Mouse (Mus musculus) G1E (cell line): ENCODE data around the gene Zfp128.

ENCODE experiments used
- CTCF ChIP-seq: IDR thresholded peaks from 2 replicates; pipeline ENCODE4 v1.5.1; 2012; ENCODE audit warnings: low read depth, low read length, inconsistent platforms, mixed read lengths
- GATA1 ChIP-seq: IDR thresholded peaks from 2 replicates; pipeline ENCODE4 v1.6.1; 2012; ENCODE audit warnings: borderline replicate concordance, low read length, inconsistent platforms, mixed read lengths
- POLR2AphosphoS5 ChIP-seq: IDR thresholded peaks from 2 replicates; pipeline ENCODE4 v1.6.1; 2012; ENCODE audit warnings: low read depth, low read length, inconsistent platforms; ENCODE audit not compliant: insufficient replicate concordance
- TAL1 ChIP-seq: conservative IDR thresholded peaks from 2 replicates; pipeline ENCODE4 v1.6.1; 2012; ENCODE audit warnings: low read depth, low read length, inconsistent platforms, mixed read lengths

DNA sequence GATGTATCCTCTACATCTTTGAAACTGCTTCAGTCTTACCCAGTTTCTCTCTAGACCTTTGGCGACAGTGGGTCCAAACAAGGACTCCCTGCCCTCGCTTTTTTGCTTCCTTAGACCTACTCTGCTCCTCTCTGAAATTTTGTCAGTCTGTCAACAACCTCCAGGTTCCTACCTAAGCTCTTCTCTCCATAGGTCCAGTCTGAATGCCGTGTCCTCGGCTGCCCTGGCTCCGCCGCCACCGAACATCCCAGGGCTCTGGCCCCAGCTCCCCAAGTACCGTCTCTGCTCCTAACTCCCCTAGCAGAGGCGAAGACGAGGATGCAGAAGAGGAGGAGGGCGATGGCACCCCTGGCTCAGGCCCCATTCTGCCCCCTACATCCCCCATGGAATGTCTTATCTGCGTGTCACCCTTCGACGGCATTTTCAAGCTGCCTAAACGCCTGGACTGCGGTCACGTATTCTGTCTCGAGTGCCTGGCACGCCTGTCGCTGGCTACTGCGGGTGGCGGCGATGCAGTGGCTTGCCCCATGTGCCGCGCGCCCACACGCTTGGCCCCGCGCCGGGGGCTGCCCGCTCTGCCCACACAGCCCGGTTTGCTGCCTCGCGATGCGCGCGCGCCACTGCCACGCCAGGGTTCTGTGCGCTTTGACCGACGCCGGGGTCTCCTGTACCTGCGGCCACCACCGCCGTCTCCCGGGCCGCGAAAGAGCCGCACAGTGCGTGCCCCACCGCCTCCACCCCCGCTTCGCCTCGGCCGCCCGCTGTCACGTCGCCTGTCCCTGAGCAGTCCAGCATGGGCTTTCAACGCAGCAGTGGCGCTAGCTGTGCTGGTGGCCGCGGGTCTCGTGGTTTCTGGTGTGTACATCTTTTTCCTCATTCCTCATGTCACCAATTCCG lies 47.0 kb downstream of the Zfp128 start:
- TF ChIP-seq CTCF (no peak), GATA1 (no peak), TAL1 (no peak), POLR2AphosphoS5 (no peak; the same call in 1 of the 2 replicates)
